ENCODE assay signal across 9 mouse cellular contexts in the genomic region with DNA sequence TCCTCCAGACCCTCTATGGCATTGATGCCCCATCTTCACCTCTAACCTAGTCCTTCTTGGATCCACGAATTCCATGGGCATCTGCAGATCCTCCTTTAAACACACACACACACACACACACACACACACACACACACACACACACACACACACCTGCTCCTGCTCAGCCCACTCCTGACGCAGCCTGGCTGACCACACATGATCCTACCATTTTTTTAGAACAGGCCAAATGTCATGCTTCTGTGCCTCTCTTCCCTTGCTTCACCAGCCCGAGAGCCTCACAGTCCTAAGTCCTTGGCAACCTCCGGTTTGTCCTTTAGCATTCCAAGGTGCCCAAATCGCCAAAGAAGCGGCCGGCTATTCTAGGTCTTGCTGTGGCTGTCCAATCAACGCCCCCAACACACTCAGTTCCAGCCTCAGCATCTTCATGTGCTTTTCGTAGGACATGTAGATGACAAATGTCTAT. TPM values are rescaled to one million over a fixed set of nuclear protein-coding genes. Genes with fewer than 3 reads are reported as not detected.
DNase-seq lines count a peak whose midpoint lies in the region; ATAC-seq lines count a peak whose summit lies in the region.
"Had no signal": no experiment of that assay in that cellular context is flagged by ENCODE, and none has a peak within 500 bp of the region (broad histone marks: within the 10 kb centered on the region; RNA-seq: fewer than 3 reads in every experiment).

Gene Slc38a3, minus strand, starts transcription at position 51 of the 466 bp plus-strand sequence.

- H3K9me3 ChIP-seq in forebrain, embryonic 12.5 days, result no peaks in the 10 kb centered on the region
- H3K9me3 ChIP-seq: heart, embryonic 15.5 days had no signal

- no peak within 1 kb of the TSS for H3K4me2 ChIP-seq in forebrain, embryonic 12.5 days

- no peak for ATAC-seq in forebrain, embryonic 12.5 days (ENCODE audit: low FRiP score)

- no peaks in the 10 kb centered on the region for H3K36me3 ChIP-seq in forebrain, embryonic 12.5 days (replicated peaks)
- H3K36me3 ChIP-seq: heart, embryonic 15.5 days had no signal

- no peak within 1 kb of the TSS; the same call in 1 of the 2 replicates for H3K9ac ChIP-seq in forebrain, embryonic 12.5 days
- H3K9ac ChIP-seq: heart, embryonic 15.5 days had no signal

- WGBS in forebrain, embryonic 12.5 days, result 88% methylated on average over 9 of the region's 9 CpGs

- H3K4me1 ChIP-seq in forebrain, embryonic 12.5 days, result peaks cover 39% of the 10 kb centered on the region

- H3K27ac ChIP-seq in forebrain, embryonic 12.5 days, result no peak within 1 kb of the TSS
- H3K27ac ChIP-seq: heart, embryonic 15.5 days had no signal

- peaks cover 57% of the 10 kb centered on the region for H3K27me3 ChIP-seq in forebrain, embryonic 12.5 days

- intact Hi-C loops in heart, postnatal 36 days (cut with DNase I), result no loop called here
- intact Hi-C loops in left cerebral cortex, postnatal 25 days (cut with DNase I), result no loop called here

- no peak within 1 kb of the TSS for H3K4me3 ChIP-seq in forebrain, embryonic 12.5 days (replicated peaks)
- H3K4me3 ChIP-seq: heart, embryonic 15.5 days had no signal

- DNase-seq in frontal cortex, adult 2 months (ENCODE audit: extremely low spot score in 1 of 2, low spot score in 1 of 2), result no peak
- no peak for DNase-seq in frontal cortex, postnatal 36 days (ENCODE audit: low spot score in 2 of 2)
- DNase-seq in heart, postnatal 36 days, result no peak
- no peak for DNase-seq in left cerebral cortex, postnatal 25 days (ENCODE audit: low spot score in 2 of 2)
- DNase-seq in B cell, adult 2 months, result no peak
- no peak for DNase-seq in frontal cortex, postnatal 14 days (ENCODE audit: low spot score in 2 of 2)
- no peak for DNase-seq in thymus, postnatal 36 days

RNA-seq across cellular contexts. Expression of gene Slc38a3, which starts in this region (rescaled TPM):
- 256 and 260 TPM in 2 replicates for polyA plus RNA-seq in frontal cortex, adult 2 months (2012; rRNA removed)
- 8.5 and 10.6 TPM in 2 replicates for polyA plus RNA-seq in forebrain, embryonic 12.5 days (2016; fragmentation: Nextera tagmentation; extraction: Ambion mirVana)
- 10 to 100 TPM; 66.0 to 80.3 TPM for total RNA-seq in heart, postnatal 36 days (2021)
- total RNA-seq in left cerebral cortex, postnatal 25 days (2021), result 10 to 100 TPM; 69.9 to 81.4 TPM

Comparison
In these comparisons a context has a peak if more than half of its experiments do, and no peak if none do; other contexts are left out.
1. RNA of gene Slc38a3 (polyA plus RNA-seq): 256 to 260 TPM in frontal cortex, adult 2 months; 8.5 to 10.6 TPM in forebrain, embryonic 12.5 days; every median in the first group is over 10 times any median in the second.